In the genomic region with DNA sequence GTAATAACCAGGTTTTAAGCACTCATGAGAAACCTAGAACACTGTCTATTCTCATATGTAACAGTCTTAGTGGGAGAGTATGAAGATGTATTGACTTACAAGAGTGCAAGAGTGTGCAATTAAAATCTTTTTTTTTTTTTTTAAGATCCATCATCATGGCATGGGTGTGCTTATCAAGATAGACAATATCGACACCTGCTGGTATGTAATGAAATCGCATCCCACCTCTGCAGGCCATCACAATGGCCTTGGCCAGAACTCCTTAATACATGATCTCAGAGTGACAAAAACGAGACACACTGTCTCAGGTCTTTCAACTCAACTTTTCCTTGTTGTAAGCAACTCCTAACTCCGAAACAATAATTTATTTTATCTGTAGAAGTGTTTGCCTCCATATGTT, we compare ENCODE assay signal across 9 mouse cellular contexts.
DNase-seq lines count a peak whose midpoint lies in the region; ATAC-seq and TF ChIP-seq lines count a peak whose summit lies in the region.
"Had no signal": no experiment of that assay in that cellular context is flagged by ENCODE, and none has a peak within 500 bp of the region (broad histone marks: within the 10 kb centered on the region; RNA-seq: fewer than 3 reads in every experiment).

No protein-coding gene starts in this region.

- H3K36me3 ChIP-seq in kidney, embryonic 15.5 days, result no peaks in the 10 kb centered on the region

- DNase-seq in kidney, adult 11 months, result peak; percentile 8
- peak; percentile 2 for DNase-seq in Muller cell, postnatal 12 days (ENCODE audit: inconsistent ontology term)
- peak; percentile 33 to 53 for DNase-seq in cerebellum, adult 2 months
- peak; percentile 31 to 37 for DNase-seq in kidney, postnatal 4 days
- DNase-seq in right cerebral cortex, postnatal 4 days, result no peak
- no peak for DNase-seq in spleen, postnatal 14 days (ENCODE audit: low spot score in 2 of 2)
- DNase-seq: liver had no signal

- H3K9ac ChIP-seq in kidney, embryonic 15.5 days, result no peak overlapping the region

- 0 out of 2 replicates have a peak, but pooled peaks cover 3% of the 10 kb centered on the region for H3K9me3 ChIP-seq in kidney, embryonic 15.5 days (replicated peaks)

- H3K4me3 ChIP-seq in kidney, embryonic 15.5 days (replicated peaks), result no peak overlapping the region
- no peak overlapping the region for H3K4me3 ChIP-seq in cerebellum, adult 2 months (replicated peaks; ENCODE audit: insufficient read depth, low read depth, low read length)

- no peaks in the 10 kb centered on the region for H3K27me3 ChIP-seq in kidney, embryonic 15.5 days
- H3K27me3 ChIP-seq in cerebellum, adult 2 months (ENCODE audit: control insufficient read depth, insufficient read depth, low read length), result no peaks in the 10 kb centered on the region

- no peak overlapping the region for H3K27ac ChIP-seq in kidney, embryonic 15.5 days
- no peak overlapping the region for H3K27ac ChIP-seq in cerebellum, adult 2 months (ENCODE audit: insufficient read depth, low read length)

- TF ChIP-seq CTCF in cerebellum, adult 2 months (IDR thresholded peaks at IDR 0.05; ENCODE audit: borderline replicate concordance, insufficient read depth, low read depth, low read length), result peak; percentile 60; the same call in 1 of the 2 replicates

- TF ChIP-seq POLR2A in cerebellum, adult 2 months (IDR thresholded peaks at IDR 0.05; ENCODE audit: borderline replicate concordance, insufficient read depth, low read length), result no peak

- ATAC-seq in kidney, embryonic 15.5 days (replicated peaks; ENCODE audit: low FRiP score), result no peak
- no peak for ATAC-seq in monocyte, adult 5-6 weeks (replicated peaks; ENCODE audit: insufficient number of reproducible peaks, low FRiP score, low TSS enrichment, poor library complexity, severe bottlenecking)

- H3K4me1 ChIP-seq in kidney, embryonic 15.5 days, result 0 out of 2 replicates have a peak, but pooled peaks cover 3% of the 10 kb centered on the region
- H3K4me1 ChIP-seq in cerebellum, adult 2 months (ENCODE audit: control insufficient read depth, insufficient read depth, low read length), result peaks cover 10% of the 10 kb centered on the region; the same call in 1 of the 2 replicates

- 57% methylated on average over 4 of the region's 4 CpGs for WGBS in kidney, embryonic 15.5 days
- 56% methylated on average over 4 of the region's 4 CpGs for WGBS in cerebellum, adult 2 months

- H3K4me2 ChIP-seq in kidney, embryonic 15.5 days, result no peak overlapping the region

Comparison
In these comparisons a context has a peak if more than half of its experiments do, and no peak if none do; other contexts are left out.
1. DNase-seq: peak in kidney, adult 11 months (single experiment), Muller cell, postnatal 12 days (single experiment), cerebellum, adult 2 months (2 of 2) and kidney, postnatal 4 days (2 of 2); none in right cerebral cortex, postnatal 4 days (single experiment) and spleen, postnatal 14 days (0 of 2).